Mouse (Mus musculus) urinary bladder, postnatal 25 days (tissue): ENCODE measurements at regions not wholly inside any gene's neighbourhood (a gene's known extent, or its start where the extent isn't known, plus 50 kb on each side); places are given as distances from the start of the nearest gene placed in this dataset.
A peak's percentile ranks its signal among the peaks of the same experiment; 100 is the strongest.

ENCODE experiments used
- DNase-seq: peaks from one replicate; pipeline ENCODE4 v3.0.0; 2022; ENCODE audit warnings: low spot score

GRCm38 (mm10) chr13:53800978-53801377 lies 254.5 kb downstream of the Drd1 start:
- DNase-seq: no peak

DNA sequence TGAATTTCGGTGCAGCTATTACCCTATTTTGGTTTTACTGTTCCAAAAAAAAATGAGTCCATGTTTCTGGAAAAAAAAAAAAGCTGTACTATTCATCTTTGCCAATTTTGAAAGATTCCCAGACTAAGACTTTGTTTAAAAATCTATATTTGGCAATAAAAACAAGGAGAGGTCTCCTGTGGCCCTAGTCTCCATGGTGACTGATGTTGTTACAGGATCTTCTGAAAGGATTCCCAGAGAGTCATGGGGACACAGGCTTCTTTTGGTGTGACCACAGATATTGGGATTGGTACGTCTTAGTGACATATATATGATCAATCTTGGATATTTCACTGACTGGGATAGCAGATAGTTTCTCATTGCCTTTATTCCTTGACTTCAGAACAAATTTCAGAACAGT lies 266.7 kb downstream of the Drd1 start:
- DNase-seq: no peak

GRCm38 (mm10) chr13:53783492-53783891 lies 272.0 kb downstream of the Drd1 start:
- DNase-seq: peak; percentile 61

GRCm38 (mm10) chr13:53779150-53779549 lies 276.4 kb downstream of the Drd1 start:
- peak; percentile 11 for DNase-seq

GRCm38 (mm10) chr13:53776421-53776820 lies 279.1 kb downstream of the Drd1 start:
- no peak for DNase-seq

GRCm38 (mm10) chr13:53775687-53776086 lies 279.8 kb downstream of the Drd1 start:
- DNase-seq: peak; percentile 38

DNA sequence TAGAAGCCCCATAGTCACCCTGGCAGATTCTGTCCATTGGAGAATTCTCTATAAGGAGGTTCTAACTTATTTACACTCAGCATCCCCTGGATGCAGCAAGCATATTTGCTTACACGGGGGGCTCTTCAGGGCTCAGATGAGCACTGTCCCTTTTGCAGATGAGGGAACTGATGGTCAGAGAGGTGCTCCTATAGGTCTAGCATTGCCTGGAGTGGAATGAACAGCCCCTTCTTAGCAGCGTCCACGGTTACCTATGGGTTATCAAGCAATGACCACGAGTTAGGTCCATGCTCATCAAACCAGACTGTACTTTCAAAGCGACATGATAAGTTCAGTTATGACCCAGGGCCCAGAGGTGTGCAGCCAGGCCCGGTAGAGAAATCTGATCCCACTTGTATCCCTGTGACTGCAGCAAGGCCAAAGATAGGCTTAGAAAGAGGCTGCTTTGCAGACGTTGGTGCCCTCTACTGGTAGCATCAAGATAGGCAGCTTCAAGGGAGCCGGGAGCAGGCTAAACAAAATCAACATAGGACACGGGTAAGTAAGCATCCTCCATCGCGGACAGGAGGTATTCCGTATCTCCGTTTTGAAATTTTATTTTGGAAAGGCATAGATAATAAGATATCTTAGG lies 290.8 kb downstream of the Drd1 start:
- peak; percentile 51 for DNase-seq

DNA sequence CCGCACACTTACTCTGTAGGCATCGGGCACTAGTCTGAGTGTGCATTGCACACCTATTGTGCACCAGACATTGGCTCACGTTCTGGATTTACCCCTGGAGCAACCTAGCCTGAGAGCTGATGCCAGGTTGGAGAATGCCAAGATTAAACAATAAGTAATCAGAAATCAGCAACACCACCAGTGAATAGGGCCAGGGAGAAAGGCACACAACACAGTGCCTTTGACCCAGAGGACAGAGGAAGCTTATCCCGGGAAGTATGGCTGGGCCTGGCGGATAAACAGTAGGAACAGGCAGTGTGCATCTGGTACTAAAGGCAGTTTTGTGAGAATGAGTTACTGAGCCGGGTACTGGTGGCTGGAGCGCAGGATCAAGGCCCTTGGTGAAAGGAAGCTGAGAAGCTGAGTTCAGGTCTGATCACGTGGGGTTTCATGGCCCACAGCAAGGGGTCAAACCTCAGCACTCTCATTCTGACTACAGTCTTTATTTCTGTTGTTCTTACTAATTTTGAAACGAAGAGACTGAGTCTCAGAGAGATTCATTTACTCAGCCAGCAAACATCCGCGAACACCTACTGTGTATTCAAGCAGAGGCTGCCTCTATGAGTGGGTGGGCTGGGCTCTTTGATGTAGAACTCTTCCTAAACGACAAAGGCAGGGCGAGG lies 284.8 kb upstream of the Msx2 start:
- DNase-seq: no peak

GRCm38 (mm10) chr13:53756970-53757530 lies 284.2 kb upstream of the Msx2 start:
- no peak for DNase-seq

GRCm38 (mm10) chr13:53755046-53755615 lies 282.3 kb upstream of the Msx2 start:
- DNase-seq: no peak

GRCm38 (mm10) chr13:53753049-53753448 lies 280.2 kb upstream of the Msx2 start:
- DNase-seq: no peak

GRCm38 (mm10) chr13:53740981-53741380 lies 268.1 kb upstream of the Msx2 start:
- DNase-seq: no peak

DNA sequence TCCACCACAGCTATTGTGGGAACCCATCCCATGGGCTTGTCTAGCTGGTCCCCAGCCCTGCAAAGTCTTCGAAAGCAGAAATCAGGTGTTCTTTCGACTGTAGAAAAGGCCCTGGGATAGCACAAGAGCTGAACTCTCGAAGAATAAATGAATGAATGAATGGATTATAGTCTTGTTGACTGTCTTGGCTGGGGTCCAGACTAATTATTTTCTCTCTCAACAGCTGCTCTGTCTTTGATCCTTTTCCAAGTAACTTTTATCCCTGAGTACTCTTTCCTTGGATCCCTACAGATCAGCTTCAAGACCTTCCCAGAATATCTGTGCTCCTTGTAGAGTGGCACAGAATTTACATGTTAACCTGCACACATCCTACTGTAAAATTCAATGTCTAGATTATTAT lies 266.3 kb upstream of the Msx2 start:
- no peak for DNase-seq

DNA sequence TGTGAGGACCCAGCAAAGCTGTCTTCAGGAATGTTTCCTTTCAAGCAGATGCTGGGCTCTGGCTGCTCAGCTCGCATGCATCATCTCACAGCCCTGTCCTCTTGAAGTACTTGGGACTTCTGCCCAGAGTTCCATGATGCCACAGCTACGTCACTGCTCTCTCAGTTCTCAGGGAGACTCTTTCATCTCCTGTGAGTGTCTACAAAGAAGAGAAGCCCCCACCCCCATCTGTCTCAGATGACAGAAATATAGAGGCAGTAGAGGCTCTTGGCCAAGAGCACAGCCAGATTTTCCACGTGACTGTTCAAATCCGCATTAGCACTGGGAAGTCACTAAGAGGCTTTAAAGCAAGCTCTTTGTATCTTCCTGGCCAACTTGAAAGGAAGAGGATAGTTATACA lies 262.1 kb upstream of the Msx2 start:
- no peak for DNase-seq

- DNase-seq: no peak
These were observed 257.5 kb upstream of the Msx2 start for GRCm38 (mm10) chr13:53730259-53730902.

GRCm38 (mm10) chr13:53729848-53730247 lies 257.0 kb upstream of the Msx2 start:
- no peak for DNase-seq

GRCm38 (mm10) chr13:53726031-53726430 lies 253.2 kb upstream of the Msx2 start:
- no peak for DNase-seq

GRCm38 (mm10) chr13:53722881-53723280 lies 250.0 kb upstream of the Msx2 start:
- DNase-seq: no peak

- DNase-seq: no peak
These were observed 248.2 kb upstream of the Msx2 start for GRCm38 (mm10) chr13:53721038-53721463.

- no peak for DNase-seq
These were observed 244.7 kb upstream of the Msx2 start for GRCm38 (mm10) chr13:53717582-53717981.

GRCm38 (mm10) chr13:53717086-53717485 lies 244.2 kb upstream of the Msx2 start:
- no peak for DNase-seq

GRCm38 (mm10) chr13:53709062-53709461 lies 236.2 kb upstream of the Msx2 start:
- no peak for DNase-seq

GRCm38 (mm10) chr13:53707548-53707947 lies 234.7 kb upstream of the Msx2 start:
- DNase-seq: no peak
